Mouse (Mus musculus) G1E (cell line): ENCODE measurements around the gene Agap1. TPM values are rescaled to one million over a fixed set of nuclear protein-coding genes. Genes with fewer than 3 reads are reported as not detected.

ENCODE experiments used
- ATAC-seq: 2 replicates; pipeline ENCODE4 v1.8.0; 2016; ENCODE audit warnings: mild to moderate bottlenecking; ENCODE audit not compliant: insufficient number of reproducible peaks, poor library complexity, low FRiP score, severe bottlenecking; ENCODE audit errors: extremely low read depth
- DNase-seq: peaks from one replicate; pipeline ENCODE4 v3.0.0; 2012; ENCODE audit warnings: low spot score
- H3K27me3 ChIP-seq: 2 replicates; pipeline ENCODE4 v1.6.1; 2012; ENCODE audit warnings: mild to moderate bottlenecking, low read length, inconsistent platforms; ENCODE audit not compliant: insufficient read depth
- H3K36me3 ChIP-seq: replicated peaks from 2 replicates; pipeline ENCODE3; 2012; ENCODE audit warnings: mild to moderate bottlenecking, inconsistent platforms
- H3K4me1 ChIP-seq: 2 replicates; pipeline ENCODE4 v1.6.1; 2012; ENCODE audit warnings: low read depth, low read length, inconsistent platforms, mixed read lengths; ENCODE audit not compliant: insufficient read depth
- H3K4me3 ChIP-seq: 2 replicates; pipeline ENCODE4 v1.5.1; 2012; ENCODE audit warnings: low read depth, mild to moderate bottlenecking, inconsistent platforms, low read length, moderate library complexity, mixed read lengths
- H3K9me3 ChIP-seq: replicated peaks from 2 replicates; pipeline ENCODE4 v1.6.1; 2012; ENCODE audit warnings: inconsistent platforms
- CTCF ChIP-seq: IDR thresholded peaks from 2 replicates; pipeline ENCODE4 v1.5.1; 2012; ENCODE audit warnings: low read depth, low read length, inconsistent platforms, mixed read lengths
- GATA1 ChIP-seq: IDR thresholded peaks from 2 replicates; pipeline ENCODE4 v1.6.1; 2012; ENCODE audit warnings: borderline replicate concordance, low read length, inconsistent platforms, mixed read lengths
- GATA2 ChIP-seq: IDR thresholded peaks from 2 replicates; pipeline ENCODE4 v1.6.1; 2012; ENCODE audit warnings: low read depth, low read length, inconsistent platforms, borderline replicate concordance
- POLR2AphosphoS5 ChIP-seq: IDR thresholded peaks from 2 replicates; pipeline ENCODE4 v1.6.1; 2012; ENCODE audit warnings: low read depth, low read length, inconsistent platforms; ENCODE audit not compliant: insufficient replicate concordance
- TAL1 ChIP-seq: conservative IDR thresholded peaks from 2 replicates; pipeline ENCODE4 v1.6.1; 2012; ENCODE audit warnings: low read depth, low read length, inconsistent platforms, mixed read lengths
- polyA plus RNA-seq: library from polyadenylated mRNA; stranded (reverse); fragments of >175 nt; gene quantifications from 2 replicates; pipeline ENCODE4 v1.2.3, GENCODE M21; 2012
- total RNA-seq, 2 experiments: library from RNA; stranded (forward) in 1 of 2; stranded (reverse) in 1 of 2; fragments of 200-1000 nt in 1 of 2; fragments of >200 nt in 1 of 2; fragmentation: Nextera tagmentation in 1 of 2; gene quantifications; 2 replicates each; pipeline ENCODE4 v1.2.3; 2014 to 2017

The Agap1 gene
- total and polyA plus RNA-seq, 3 experiments, result 0.01 to 0.45 (median 0.16) TPM

DNA sequence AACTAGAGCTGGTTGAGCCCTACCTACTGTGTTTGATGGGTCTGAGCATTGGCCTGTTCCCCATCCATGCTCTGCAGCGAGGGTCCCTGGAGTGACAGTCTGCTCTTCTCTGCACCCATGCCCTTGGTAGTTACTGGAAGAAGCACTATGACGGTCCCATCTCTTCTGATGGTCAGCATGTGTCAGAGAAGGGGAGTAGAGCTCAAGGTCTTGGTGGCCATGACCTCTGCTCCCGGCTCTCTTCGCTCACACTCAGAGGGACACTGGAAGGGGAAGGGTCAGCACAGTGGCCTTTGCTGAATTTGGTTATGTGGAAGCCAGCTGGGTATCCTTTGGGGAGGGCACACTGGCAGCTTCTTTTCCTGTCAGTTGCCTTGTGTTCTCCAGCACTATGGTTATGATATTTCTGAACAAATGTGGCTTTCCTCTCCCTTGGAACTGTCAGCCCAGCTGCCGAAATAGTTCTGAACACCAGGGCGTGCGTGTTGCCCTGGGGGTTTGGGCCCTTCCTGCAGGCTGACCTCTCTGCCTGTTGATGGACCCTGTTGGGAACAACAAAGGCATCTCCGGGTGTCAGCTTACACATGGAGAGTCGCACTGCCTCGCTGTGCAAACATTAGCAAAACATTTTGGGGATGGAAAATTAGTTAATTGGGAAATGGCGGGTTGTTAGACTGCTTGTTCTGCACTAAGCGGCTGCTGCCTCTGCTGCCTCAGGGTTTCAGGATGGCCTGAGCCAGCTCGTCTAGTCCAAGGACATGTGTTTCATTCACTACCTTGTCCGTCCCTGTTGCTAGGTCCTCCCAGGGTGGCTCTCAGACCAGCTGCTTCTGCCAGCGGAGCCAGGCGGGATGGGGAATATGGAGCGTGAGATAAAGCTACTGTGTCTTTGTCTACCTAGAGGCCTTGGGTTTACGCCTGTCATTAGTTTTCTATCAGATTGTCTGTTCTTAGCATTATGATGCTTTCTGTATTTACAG, 93.2 kb downstream of the Agap1 start:
- Histone ChIP-seq H3K36me3 (no peaks in the 10 kb centered on the region), H3K9me3 (peaks cover 84% of the 10 kb centered on the region), H3K4me3 (no peak overlapping the region), H3K4me1 (no peaks in the 10 kb centered on the region), H3K27me3 (no peaks in the 10 kb centered on the region)
- no peak for DNase-seq
- ATAC-seq, result no peak
- TF ChIP-seq POLR2AphosphoS5 (no peak), GATA1 (no peak), CTCF (no peak), TAL1 (no peak), GATA2 (no peak)

DNA sequence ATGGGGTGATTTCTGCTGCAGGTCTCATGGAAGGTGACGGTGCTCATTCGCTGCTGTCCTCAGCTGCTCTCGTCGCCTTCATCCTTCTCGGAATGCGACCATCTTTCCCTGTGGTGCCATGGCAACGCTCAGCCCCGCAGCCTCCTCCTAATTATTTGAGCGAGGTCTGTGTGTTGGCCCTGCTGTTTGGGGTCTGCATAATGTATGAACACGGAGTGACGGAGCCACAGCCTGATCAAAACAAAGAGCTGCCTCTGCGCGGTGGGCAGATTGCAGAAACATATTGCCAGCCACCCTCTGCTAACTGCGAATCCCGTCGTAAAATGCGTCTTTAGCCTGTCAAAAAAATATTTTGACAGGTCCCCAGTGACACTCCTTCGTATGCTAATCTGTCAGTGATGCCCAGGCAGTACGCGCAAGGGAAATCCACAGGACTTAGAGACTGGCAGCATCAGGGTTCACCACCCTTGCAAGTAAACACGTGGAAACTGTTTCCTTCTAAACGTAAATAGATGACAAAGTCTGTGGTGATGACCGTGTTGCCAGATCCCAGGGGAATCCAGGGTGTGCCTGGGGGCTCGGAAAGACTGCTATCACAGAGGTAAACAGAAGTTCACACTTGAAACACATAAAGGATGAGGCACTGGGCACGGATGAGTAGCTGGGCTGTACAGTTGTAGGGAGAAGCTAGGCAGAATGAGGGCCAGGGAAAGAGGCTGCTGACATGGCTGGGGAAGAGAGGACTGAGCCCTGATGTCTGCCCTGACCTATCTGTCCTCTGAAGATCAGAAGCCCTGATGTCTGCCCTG, 95.7 kb downstream of the Agap1 start:
- Histone ChIP-seq H3K9me3 (peaks cover 89% of the 10 kb centered on the region), H3K4me3 (no peak overlapping the region), H3K4me1 (no peaks in the 10 kb centered on the region), H3K27me3 (no peaks in the 10 kb centered on the region), H3K36me3 (no peaks in the 10 kb centered on the region)
- ATAC-seq (no peak), DNase-seq (no peak)
- TF ChIP-seq GATA2 (no peak), CTCF (no peak), GATA1 (no peak), POLR2AphosphoS5 (no peak), TAL1 (no peak)

DNA sequence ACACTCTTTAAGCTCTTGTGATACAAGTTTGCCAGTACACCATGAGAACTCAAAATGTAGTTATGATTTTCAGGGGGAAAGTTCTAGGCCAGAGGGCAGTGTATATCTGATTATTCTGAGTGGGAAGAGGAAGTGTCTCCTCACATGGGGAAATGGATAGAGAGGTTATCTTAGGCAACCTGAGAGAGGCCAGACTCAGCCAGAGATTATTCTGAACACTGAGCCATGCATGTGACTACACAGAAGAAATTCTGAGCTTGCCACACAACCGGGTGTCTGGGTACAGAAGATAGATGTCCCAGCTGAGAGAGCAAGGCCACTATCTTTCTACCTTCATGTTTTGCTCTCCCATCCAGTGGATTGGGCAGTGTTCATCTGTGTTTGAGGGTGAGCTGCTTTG, 97.9 kb downstream of the Agap1 start:
- no peaks in the 10 kb centered on the region for H3K36me3 ChIP-seq
- H3K4me3 ChIP-seq, result no peak overlapping the region
- ATAC-seq, result no peak
- H3K9me3 ChIP-seq, result peaks cover 88% of the 10 kb centered on the region
- no peaks in the 10 kb centered on the region for H3K4me1 ChIP-seq
- H3K27me3 ChIP-seq, result no peaks in the 10 kb centered on the region
- no peak for TF ChIP-seq TAL1
- DNase-seq, result no peak

DNA sequence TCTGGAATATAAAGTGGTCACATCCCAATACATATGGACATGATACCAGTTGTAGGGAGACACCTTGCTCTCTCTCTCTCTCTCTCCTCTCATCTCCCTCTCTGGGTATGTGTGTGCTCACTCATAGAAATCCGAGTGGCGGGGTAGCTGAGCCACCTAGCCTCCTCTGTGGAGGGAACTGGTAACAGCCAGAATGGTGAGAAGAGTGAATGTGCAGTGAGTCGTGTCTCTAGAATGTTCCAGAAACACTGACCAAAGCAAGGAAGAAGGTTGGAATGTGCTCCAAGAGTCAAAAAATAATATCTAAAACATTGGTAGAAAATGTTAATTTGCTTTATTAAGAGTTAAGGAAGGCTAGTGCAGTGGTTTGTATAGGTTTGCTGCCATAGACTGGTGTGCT, 99.2 kb downstream of the Agap1 start:
- Histone ChIP-seq H3K4me1 (no peaks in the 10 kb centered on the region), H3K36me3 (no peaks in the 10 kb centered on the region), H3K27me3 (no peaks in the 10 kb centered on the region), H3K4me3 (no peak overlapping the region), H3K9me3 (peaks cover 88% of the 10 kb centered on the region)
- ATAC-seq (no peak), DNase-seq (no peak)
- TF ChIP-seq GATA2 (no peak), GATA1 (no peak), TAL1 (no peak), POLR2AphosphoS5 (no peak), CTCF (no peak)

DNA sequence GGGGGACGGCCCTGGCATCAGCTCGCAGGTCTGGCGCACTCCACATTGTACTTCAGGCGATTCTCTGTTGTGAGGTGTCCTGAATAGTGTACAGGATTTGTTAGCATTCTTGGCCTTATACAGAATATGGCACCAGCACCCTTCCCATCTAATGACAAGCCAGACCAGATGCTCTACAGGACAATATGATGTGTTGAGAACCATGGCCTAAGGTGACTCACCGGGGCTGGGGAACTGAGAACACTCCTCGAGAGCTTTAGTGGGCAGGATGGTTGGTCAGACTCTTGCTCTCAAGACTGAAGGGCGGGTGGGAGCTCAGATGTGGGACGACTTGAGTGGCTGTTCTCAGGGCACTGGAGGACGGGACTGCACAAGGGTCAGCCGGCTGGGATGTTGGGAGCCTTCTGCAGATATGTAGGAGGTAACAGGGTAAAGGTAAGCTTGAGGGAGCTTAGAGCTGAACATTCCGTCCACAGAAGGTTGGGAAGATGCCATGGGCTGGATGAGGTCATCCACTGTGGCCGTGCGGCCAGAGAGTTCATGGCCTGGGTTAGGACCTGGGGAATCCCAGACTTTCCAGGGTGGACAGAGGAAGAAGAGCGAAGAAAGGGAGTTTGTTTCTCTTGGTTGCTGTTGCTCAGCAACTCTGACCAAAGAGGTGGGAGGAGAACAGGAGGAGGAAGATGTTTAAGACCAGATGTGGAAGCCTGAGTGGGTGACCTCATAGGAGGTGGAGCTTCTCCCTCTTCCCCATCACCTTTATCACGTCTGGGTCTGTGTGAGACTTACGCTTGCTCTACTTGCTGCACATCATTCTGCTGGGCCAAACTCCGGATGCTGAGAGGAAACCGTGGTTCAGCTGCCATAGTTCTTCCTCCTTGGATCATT, 100.6 kb downstream of the Agap1 start:
- no peak for ATAC-seq
- Histone ChIP-seq H3K4me1 (no peaks in the 10 kb centered on the region), H3K36me3 (no peaks in the 10 kb centered on the region), H3K9me3 (peaks cover 89% of the 10 kb centered on the region), H3K27me3 (no peaks in the 10 kb centered on the region), H3K4me3 (no peak overlapping the region)
- DNase-seq, result no peak
- TF ChIP-seq CTCF (no peak), GATA1 (no peak)

DNA sequence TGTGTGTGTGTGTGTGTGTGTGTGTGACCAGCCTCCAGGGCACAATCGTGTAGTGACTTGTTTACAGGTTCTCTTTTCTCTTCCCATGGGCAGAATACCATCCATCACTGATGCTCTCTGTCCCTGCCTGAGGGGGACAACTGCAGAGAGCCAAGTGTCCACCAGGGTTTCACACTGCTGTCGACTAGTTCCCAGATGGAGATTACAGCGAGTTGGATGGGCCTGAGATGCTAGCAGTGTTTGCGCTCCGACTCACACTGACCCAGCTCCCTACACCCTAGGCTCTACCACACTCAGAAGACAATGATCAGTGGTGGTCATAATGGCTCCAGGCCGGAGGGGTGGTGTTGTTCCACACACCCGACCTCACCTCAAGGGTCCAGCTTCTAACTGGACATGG, 101.4 kb downstream of the Agap1 start:
- no peaks in the 10 kb centered on the region for H3K27me3 ChIP-seq
- TF ChIP-seq POLR2AphosphoS5 (no peak), CTCF (no peak), GATA2 (no peak), GATA1 (no peak), TAL1 (no peak)
- ATAC-seq, result no peak
- no peak overlapping the region for H3K4me3 ChIP-seq
- peaks cover 89% of the 10 kb centered on the region for H3K9me3 ChIP-seq
- H3K36me3 ChIP-seq, result no peaks in the 10 kb centered on the region
- no peak for DNase-seq
- H3K4me1 ChIP-seq, result no peaks in the 10 kb centered on the region
